Mouse (Mus musculus): ENCODE results near the gene Tmem131. TPM values are rescaled to one million over a fixed set of nuclear protein-coding genes. Genes with fewer than 3 reads are reported as not detected.

Tmem131 gene
- 10 to 100 TPM; 64.0 to 68.3 TPM for total RNA-seq (2023)

GRCm38 (mm10) chr1:36943653-36944052 is at the start of gene Tmem131:
Gene Tmem131 (minus strand): TSS chr1:36943666.

GRCm38 (mm10) chr1:36761568-36761967 is 181.9 kb downstream of the Tmem131 start, which contains the start of gene Zap70:
Gene Zap70 (plus strand): TSS chr1:36761798.

Other genes with a start within 250 kb of the Tmem131 start
- gene 4933424G06Rik, start 233.5 kb downstream of the Tmem131 start, total RNA-seq (2023): not detected
- 10 to 100 TPM; 40.1 to 44.0 TPM for gene Actr1b, start 229.2 kb downstream of the Tmem131 start, total RNA-seq (2023)
- gene Zap70, start 181.9 kb downstream of the Tmem131 start, total RNA-seq (2023): under 1 TPM; 0.35 to 0.49 TPM
- not detected for gene Vwa3b, start 82.9 kb upstream of the Tmem131 start, total RNA-seq (2023)

All from neutrophil, adult 83 days (primary cell).